Mouse (Mus musculus) heart, embryonic 11.5 days (tissue): Measurements from ENCODE around the gene Sf1. TPM values are rescaled to one million over a fixed set of nuclear protein-coding genes. Genes with fewer than 3 reads are reported as not detected.

Experiments used
- ATAC-seq: fragments of 200-750 bp; cut with Nextera tagmentation; replicated peaks from 2 replicates; pipeline ENCODE4 v1.8.0; 2017; ENCODE audit warnings: moderate library complexity; ENCODE audit not compliant: insufficient number of reproducible peaks, low FRiP score, low TSS enrichment
- H3K27ac ChIP-seq: fragments of 300-500 bp; sonication (generic); 2 replicates; pipeline ENCODE4 v1.5.1; 2014; ENCODE audit warnings: mild to moderate bottlenecking, low read depth, low read length
- H3K27me3 ChIP-seq: fragments of 300-500 bp; sonication (generic); 2 replicates; pipeline ENCODE4 v1.6.1; 2014; ENCODE audit warnings: mild to moderate bottlenecking, low read length, mixed read lengths; ENCODE audit not compliant: control insufficient read depth, insufficient read depth
- H3K36me3 ChIP-seq: fragments of 300-500 bp; sonication (generic); 2 replicates; pipeline ENCODE4 v1.6.1; 2014; ENCODE audit warnings: mild to moderate bottlenecking, low read length, moderate library complexity, mixed read lengths; ENCODE audit not compliant: control insufficient read depth, insufficient read depth
- H3K4me1 ChIP-seq: fragments of 300-500 bp; sonication (generic); 2 replicates; pipeline ENCODE4 v1.6.1; 2014; ENCODE audit warnings: low read length; ENCODE audit not compliant: control insufficient read depth, insufficient read depth
- H3K4me2 ChIP-seq: fragments of 300-500 bp; sonication (generic); 2 replicates; pipeline ENCODE4 v1.6.1; 2014; ENCODE audit warnings: mild to moderate bottlenecking, moderate library complexity
- H3K4me3 ChIP-seq: fragments of 300-500 bp; sonication (generic); 2 replicates; pipeline ENCODE4 v1.5.1; 2014; ENCODE audit warnings: low read depth, low read length
- H3K9ac ChIP-seq: fragments of 300-500 bp; sonication (generic); 2 replicates; pipeline ENCODE4 v1.6.1; 2014; ENCODE audit warnings: mild to moderate bottlenecking, low read depth, low read length, moderate library complexity
- H3K9me3 ChIP-seq: fragments of 300-500 bp; sonication (generic); replicated peaks from 2 replicates; pipeline ENCODE4 v1.6.1; 2016; ENCODE audit warnings: low read length; ENCODE audit not compliant: control insufficient read depth
- WGBS: fragments of 180-500 bp; shearing (Covaris S2); extraction: QIAGEN DNeasy Blood & Tissue Kit; methylation state at CpG from one replicate; pipeline ENCODE4 v1.1.7; 2014; ENCODE audit not compliant: insufficient replicate concordance; 5-methylcytosine and 5-hydroxymethylcytosine counted together
- polyA plus RNA-seq: library from polyadenylated mRNA; unstranded; fragments of >200 nt; fragmentation: Nextera tagmentation; extraction: Ambion mirVana; gene quantifications from 2 replicates; pipeline ENCODE4 v1.2.1, GENCODE M21; 2014

Gene Sf1
- polyA plus RNA-seq, 1 experiment from 2014 or later, result 106 TPM

DNA sequence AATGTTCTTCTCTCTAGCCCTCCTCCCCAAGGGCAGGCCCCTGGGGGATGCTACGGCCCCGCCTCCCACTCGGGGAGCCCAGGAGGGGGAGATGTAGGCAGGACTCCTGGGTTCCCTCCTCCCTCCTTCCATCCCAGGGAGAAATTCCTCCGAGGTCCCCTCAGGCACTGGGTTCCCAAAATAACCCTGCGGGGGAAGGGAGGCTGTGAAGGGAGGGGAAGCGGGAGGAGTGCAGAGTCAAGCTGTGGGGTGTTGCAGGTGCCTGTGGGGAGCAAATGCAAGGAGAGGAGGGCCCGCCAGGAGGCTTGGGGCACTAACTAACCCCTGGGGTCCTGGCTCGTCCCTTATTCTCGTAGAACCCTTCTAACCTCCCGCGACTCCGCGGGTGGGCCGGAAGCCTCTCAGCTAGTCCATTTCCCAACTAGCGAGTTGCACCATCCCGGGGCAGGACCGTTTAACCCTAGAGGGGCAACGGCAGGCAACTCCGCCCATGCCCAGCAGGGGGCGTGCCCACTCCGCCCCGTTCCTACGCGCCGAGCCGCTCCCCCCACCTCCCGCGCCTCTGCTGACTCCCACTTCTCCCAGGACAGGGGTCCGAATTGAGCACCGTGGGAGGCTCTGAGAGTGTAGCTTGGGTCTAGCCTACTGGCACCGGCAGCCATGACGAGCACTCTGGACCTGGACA lies 37.8 kb downstream of the Sf1 start:
- 0 out of 2 replicates have a peak, but pooled peaks have one; percentile 14 for ATAC-seq
- peak overlapping the region; percentile 97 for H3K4me2 ChIP-seq
- peak overlapping the region; percentile 62; the same call in 1 of the 2 replicates for H3K9ac ChIP-seq
- H3K27ac ChIP-seq, result peak overlapping the region; percentile 30; the same call in 1 of the 2 replicates
- peaks cover 27% of the 10 kb centered on the region for H3K4me1 ChIP-seq
- H3K36me3 ChIP-seq, result no peaks in the 10 kb centered on the region
- WGBS, result under 1% methylated on average over 32 of the region's 32 CpGs
- no peaks in the 10 kb centered on the region for H3K9me3 ChIP-seq
- peaks cover 14% of the 10 kb centered on the region for H3K27me3 ChIP-seq
- H3K4me3 ChIP-seq, result peak overlapping the region; percentile 65

DNA sequence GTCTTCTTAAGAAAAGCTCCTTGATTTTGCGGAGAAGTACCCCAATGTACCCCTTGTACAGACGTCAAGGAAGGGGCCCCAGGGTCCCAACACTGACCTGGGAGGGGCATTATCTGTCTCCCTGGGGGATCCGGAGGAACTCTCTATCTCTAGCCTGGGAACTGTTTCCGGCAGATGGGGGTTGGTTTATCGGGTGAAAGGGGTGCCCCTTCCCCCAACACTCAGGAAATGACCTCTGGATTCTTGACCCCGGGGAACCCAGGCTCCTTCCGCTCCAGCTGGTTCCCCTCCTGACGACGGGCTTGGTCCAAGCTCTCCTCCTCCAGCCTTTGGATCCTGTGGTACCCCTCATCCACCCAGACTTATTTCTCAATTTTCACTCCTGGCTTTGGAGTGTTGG lies 38.5 kb downstream of the Sf1 start:
- H3K27ac ChIP-seq, result no peak overlapping the region
- 4% methylated on average over 9 of the region's 9 CpGs for WGBS
- peaks cover 14% of the 10 kb centered on the region for H3K27me3 ChIP-seq

DNA sequence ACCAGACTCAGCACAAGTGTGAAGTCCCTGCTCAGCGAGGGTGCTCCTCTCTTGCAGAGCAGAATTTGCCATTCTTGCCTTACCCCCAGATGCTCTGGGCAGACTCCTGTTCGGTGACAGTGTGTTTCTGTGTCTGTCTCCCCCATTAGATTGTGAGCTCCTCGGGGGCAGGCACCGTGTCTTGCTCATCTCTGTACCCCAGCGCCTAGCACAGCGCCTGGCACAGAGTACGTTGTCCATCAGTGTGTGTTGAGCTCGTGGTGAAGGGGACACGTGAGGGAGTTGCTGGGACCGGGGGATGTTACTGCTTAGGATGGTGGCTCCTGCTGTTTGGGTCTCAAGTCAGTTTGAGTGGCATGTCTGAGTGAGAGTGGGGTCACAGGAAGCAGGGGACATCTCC lies 40.4 kb downstream of the Sf1 start:
- WGBS, result 73% methylated on average over 10 of the region's 10 CpGs
- no peak for ATAC-seq
- Histone ChIP-seq H3K9ac (no peak overlapping the region), H3K4me3 (no peak overlapping the region), H3K36me3 (no peaks in the 10 kb centered on the region), H3K9me3 (no peaks in the 10 kb centered on the region), H3K4me1 (peaks cover 22% of the 10 kb centered on the region), H3K27me3 (peaks cover 14% of the 10 kb centered on the region), H3K27ac (no peak overlapping the region), H3K4me2 (no peak overlapping the region)

More for the DNA sequence above, 38.5 kb downstream of the Sf1 start:
- ATAC-seq, result 0 out of 2 replicates have a peak, but pooled peaks have one; percentile 0
- peak overlapping the region; percentile 62; the same call in 1 of the 2 replicates for H3K9ac ChIP-seq
- no peaks in the 10 kb centered on the region for H3K9me3 ChIP-seq
- H3K4me2 ChIP-seq, result peak overlapping the region; percentile 97
- peaks cover 27% of the 10 kb centered on the region for H3K4me1 ChIP-seq
- H3K36me3 ChIP-seq, result no peaks in the 10 kb centered on the region
- H3K4me3 ChIP-seq, result peak overlapping the region; percentile 65

DNA sequence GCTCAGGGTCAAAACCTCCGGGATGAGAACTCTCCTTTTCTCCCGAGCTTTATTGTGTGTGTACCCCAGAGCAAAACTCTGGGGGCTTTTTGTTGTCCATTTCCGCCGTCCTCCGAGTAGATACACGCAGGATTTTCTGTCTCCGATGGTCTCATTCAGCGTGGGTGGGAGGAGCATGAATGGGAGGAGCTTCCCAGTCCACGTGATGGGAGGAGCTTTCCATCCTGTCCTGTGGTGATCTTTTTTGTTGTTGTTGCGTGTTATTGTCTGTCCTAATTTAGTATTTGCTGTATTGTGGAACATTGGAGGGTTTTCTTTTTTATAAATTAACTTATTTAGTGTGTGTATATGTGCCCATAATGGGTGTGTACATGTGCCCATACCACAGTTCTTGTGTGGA lies 41.9 kb downstream of the Sf1 start:
- 77% methylated on average over 10 of the region's 10 CpGs for WGBS
- Histone ChIP-seq H3K4me2 (no peak overlapping the region), H3K27me3 (peaks cover 11% of the 10 kb centered on the region), H3K9me3 (no peaks in the 10 kb centered on the region), H3K4me3 (no peak overlapping the region), H3K27ac (no peak overlapping the region), H3K4me1 (peaks cover 17% of the 10 kb centered on the region), H3K9ac (no peak overlapping the region), H3K36me3 (no peaks in the 10 kb centered on the region)
- no peak for ATAC-seq

DNA sequence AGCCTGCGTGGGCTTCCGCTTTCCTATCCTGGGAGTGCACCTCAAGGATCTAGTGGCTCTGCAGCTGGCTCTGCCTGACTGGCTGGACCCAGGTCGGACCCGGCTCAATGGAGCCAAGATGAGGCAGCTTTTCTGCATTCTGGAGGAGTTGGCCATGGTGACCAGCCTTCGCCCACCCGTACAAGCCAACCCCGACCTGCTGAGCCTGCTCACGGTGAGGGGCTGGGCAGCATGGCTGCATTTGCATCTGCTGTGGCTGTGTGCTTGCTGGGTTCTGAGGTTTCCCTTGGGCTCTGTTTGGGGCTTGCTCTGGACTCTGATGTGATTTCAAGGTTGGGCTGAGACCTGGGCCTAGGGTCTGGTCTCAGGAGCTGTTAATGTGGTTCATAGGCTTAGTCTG lies 43.6 kb downstream of the Sf1 start:
- H3K4me3 ChIP-seq, result no peak overlapping the region
- no peaks in the 10 kb centered on the region for H3K9me3 ChIP-seq
- no peaks in the 10 kb centered on the region for H3K36me3 ChIP-seq
- H3K27ac ChIP-seq, result no peak overlapping the region
- WGBS, result 82% methylated on average over 8 of the region's 8 CpGs
- ATAC-seq, result no peak
- no peak overlapping the region for H3K4me2 ChIP-seq
- peaks cover under 1% of the 10 kb centered on the region; the same call in 1 of the 2 replicates for H3K4me1 ChIP-seq
- no peaks in the 10 kb centered on the region for H3K27me3 ChIP-seq
- H3K9ac ChIP-seq, result no peak overlapping the region

DNA sequence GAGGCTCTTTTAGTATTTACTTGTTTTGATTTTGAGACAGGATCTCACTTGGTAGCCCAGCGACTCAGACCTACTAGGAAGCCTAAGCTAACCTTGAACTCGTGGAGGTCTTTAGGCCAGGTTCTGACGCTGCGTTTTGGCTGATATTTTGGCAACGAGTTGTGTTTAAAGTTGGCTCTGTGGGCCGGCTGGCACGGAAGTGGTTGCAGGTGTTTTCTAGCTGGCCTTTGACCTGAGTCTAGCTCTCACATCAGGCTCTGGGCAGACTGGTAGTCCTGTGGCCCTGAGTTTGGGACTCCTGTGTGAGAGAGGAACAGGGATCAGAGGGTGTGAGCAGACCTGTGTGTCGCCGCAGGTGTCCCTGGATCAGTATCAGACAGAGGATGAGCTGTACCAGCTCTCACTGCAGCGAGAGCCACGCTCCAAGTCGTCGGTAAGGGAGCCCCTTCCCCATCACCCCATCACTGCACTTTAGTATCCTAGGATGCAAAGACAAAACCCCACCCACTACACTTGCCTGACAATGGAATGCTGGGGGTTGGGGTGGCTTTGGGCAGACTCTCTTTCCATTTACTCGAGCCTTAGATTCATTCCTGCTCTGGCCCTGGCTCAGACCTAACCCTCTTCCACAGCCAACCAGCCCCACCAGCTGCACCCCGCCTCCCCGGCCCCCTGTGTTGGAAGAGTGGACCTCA lies 44.5 kb downstream of the Sf1 start:
- H3K27me3 ChIP-seq, result no peaks in the 10 kb centered on the region
- H3K27ac ChIP-seq, result no peak overlapping the region
- H3K4me1 ChIP-seq, result no peaks in the 10 kb centered on the region
- no peak overlapping the region for H3K4me3 ChIP-seq
- no peaks in the 10 kb centered on the region for H3K9me3 ChIP-seq
- H3K36me3 ChIP-seq, result no peaks in the 10 kb centered on the region
- H3K4me2 ChIP-seq, result no peak overlapping the region
- WGBS, result 64% methylated on average over 16 of the region's 16 CpGs
- no peak overlapping the region for H3K9ac ChIP-seq
- ATAC-seq, result no peak

DNA sequence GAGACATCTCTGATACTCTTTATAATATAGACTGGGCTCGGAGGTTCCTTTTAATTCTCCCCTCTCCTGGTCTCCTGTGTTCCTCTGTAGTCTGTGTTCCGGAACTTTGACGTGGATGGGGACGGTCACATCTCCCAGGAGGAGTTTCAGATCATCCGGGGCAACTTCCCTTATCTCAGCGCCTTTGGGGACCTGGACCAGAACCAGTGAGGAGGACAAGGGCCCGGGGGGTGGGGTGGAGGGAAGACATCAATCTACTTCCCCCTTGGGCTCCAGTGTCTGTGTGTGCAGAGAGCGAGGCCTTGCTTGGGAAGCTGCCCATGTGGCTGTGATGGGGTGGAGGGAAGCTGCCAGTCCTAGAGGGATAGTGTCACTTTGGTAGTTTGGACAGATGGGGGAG lies 45.3 kb downstream of the Sf1 start:
- WGBS, result 72% methylated on average over 8 of the region's 8 CpGs
- no peak for ATAC-seq
- H3K4me1 ChIP-seq, result no peaks in the 10 kb centered on the region
- H3K27me3 ChIP-seq, result peaks cover under 1% of the 10 kb centered on the region; the same call in 1 of the 2 replicates
- H3K4me2 ChIP-seq, result no peak overlapping the region
- no peak overlapping the region for H3K27ac ChIP-seq
- no peaks in the 10 kb centered on the region for H3K9me3 ChIP-seq
- H3K36me3 ChIP-seq, result no peaks in the 10 kb centered on the region
- no peak overlapping the region for H3K9ac ChIP-seq
- no peak overlapping the region for H3K4me3 ChIP-seq

DNA sequence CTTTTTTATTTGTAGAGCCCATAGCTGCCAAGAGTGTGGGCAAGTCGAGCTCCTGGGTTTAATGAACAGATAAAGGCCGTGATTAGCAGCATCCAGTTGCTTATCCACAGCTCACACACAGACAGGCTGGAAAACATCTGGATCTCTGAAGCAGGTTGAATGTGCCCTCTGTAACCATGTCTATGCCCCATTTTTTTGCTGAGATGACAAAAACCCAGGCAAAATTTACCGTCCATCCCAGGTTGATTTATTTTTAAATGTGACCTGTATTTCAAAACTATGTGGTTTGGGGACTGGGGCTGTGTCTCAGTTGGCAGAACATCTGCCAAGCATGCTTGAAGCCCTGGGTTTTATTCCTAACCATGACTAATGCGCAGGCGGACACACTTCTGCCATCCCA lies 45.7 kb downstream of the Sf1 start:
- no peaks in the 10 kb centered on the region for H3K36me3 ChIP-seq
- no peaks in the 10 kb centered on the region for H3K4me1 ChIP-seq
- ATAC-seq, result no peak
- 73% methylated on average over 5 of the region's 5 CpGs for WGBS
- H3K27ac ChIP-seq, result no peak overlapping the region
- H3K27me3 ChIP-seq, result peaks cover 3% of the 10 kb centered on the region; the same call in 1 of the 2 replicates
- no peak overlapping the region for H3K4me3 ChIP-seq
- H3K9ac ChIP-seq, result no peak overlapping the region
- no peaks in the 10 kb centered on the region for H3K9me3 ChIP-seq
- no peak overlapping the region for H3K4me2 ChIP-seq
